Mouse (Mus musculus) cerebellum, postnatal 25 days (tissue): ENCODE results near the gene Midn.

Source experiments
- DNase-seq, 2 experiments: peaks; one replicate each; pipeline ENCODE4 v3.0.0; 2021; ENCODE audit warnings: mixed read lengths in 2 of 2

The Midn gene

DNA sequence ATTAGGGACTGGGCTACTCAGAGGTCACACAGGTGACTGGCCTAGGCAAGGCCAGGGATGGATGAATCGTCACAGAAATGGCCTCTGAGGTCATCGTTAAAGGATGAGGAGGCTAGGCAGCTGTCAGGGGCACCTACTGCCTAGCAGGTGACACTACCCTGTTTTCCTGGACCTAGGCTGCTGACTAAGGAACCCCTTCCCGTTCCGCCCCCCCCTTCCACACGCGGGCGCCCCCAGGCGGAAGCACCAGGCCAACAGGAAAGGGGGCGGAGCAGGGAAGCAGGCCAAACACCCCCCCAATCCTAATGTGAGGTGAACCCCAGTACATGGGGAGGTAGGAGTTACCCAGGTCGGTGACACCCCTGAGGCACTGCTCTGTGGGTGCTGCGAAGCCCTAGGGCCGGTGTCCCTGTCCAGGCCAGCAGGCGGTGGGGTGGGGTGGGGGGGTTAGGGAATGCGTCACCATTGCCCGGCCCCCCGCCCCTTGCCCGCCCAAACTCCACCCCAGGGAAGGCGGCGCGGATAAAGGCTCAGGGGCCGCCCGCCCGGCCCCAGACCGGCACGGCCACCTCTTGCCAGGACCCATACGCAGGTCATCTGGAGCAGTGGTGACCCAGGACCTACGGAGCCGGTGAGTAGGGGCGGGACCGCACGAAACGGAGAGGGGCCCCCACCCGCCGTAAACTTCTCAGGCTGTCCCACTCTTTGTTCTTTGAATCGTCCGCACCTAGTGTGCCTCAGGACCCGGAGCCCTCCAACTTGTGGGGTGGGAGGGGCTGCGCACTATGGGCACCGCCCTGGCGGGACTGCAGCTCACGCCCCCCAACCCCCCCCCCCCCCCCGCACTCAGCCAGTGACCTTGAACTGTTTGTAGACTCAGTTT, at the start of gene Midn:
Midn (plus strand) TSS at position 554 of the 883 bp plus-strand sequence.
- peak; percentile 68 to 81 for DNase-seq

DNA sequence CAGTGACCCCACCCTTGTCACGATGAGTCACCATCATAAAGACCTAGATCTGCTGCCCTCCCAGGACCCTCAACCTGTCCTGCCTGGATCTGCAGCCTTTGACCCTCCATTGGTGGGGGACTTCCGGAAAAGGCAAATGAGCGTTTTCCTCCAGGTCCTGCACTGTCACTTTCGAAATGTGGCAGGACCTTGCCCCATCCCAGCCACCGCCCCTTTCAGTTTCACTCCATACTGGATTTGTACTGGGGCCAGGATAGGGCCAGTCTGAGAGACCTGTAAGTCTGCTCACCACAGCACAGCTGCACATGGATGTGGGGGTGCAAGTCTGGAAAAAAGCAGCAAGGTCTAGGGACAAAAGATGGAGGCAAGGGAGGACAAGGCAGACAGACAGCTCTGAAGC, 49.4 kb upstream of the Midn start:
- DNase-seq = no peak

DNA sequence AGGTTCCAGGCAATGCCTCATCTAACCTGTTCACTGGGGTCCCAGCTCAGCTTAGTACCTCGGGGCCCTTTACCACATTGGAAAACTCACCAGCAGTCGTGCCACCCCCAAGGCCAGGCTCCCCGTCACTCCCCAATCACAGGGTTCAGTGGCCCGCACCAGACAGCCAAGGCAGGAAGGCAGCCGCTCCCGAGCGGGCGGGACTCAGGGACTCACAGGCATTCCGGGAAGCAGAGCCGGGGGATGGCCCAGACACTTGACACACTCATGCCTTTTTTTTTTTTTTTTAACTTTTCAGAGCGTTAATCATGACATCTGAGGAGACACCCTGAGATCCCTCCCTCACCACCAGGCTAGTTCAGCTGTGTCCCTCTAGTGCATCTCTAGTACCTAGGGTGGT, 47.1 kb upstream of the Midn start:
- no peak for DNase-seq

DNA sequence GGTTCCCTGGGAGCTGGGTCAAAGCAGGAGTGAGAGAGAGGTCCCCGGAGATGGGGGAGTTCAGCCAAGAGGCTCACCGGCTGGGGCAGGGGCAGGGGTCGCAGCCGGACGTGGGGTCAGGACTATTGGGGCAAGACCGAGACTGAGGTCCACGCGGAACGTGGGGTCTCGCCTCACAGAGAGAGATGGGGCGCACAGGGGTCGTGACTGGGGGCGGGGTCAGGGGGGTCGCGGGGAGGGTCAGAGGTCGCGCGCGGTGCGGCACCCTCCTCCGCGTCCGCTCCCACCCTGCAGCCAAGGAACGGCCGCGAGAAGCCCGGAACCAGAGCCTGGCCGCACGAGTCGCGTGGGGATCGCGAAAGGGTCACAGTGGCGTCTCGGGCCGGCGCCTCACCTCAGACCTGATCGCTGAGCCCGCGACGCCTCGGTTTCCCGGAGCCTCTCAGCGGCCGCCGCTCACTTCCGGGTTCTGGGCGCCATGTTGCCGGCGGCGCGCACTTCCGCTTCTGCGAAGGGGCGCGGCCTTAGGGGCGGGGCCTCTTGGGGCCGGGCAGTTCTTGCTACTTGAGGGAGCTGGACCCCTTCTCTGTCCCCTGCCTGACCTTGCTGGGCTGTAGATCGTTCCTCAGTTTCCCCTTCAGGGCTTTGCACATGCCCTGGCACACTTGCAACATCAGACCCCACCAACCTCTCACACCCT, 45.7 kb upstream of the Midn start:
- DNase-seq = peak; percentile 85 to 92

DNA sequence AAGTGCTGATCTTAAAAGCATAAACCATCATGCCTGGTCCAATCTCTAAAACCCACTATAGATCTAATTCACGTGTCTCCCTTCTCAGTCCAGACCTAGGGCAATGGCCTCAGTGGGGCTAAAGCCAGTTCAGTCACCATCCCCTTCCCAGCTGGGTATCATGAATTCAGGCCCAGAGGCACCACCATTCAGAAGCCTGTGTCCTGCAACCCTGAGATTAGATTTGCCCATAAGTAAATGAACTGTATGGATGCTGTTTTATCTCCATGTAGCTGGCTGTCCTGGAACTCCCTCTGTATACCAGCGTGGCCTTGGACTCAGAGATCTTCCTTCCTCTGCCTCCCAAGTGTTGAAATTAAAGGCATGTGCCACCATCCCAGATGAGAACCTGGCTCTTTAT, 45.0 kb upstream of the Midn start:
- DNase-seq = no peak

DNA sequence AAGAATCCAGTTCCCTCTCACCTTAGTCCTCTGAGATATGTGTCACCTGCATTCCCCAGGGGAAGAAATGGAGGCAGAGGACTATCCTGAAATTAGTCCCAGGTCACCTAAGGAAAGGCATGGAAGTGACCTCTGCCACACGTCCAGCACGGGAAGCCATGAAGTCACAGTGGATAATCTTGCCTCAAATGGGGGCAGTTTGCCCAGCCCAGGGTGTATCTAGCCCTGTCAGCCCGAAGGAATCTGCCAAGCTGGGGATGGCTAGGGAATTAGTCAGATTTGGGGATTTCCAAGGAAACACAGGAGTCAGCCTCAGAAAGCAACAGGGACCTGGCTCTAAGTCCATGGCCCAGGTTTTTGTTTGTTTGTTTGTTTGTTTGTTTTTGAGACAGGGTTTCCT, 43.9 kb upstream of the Midn start:
- DNase-seq = no peak

DNA sequence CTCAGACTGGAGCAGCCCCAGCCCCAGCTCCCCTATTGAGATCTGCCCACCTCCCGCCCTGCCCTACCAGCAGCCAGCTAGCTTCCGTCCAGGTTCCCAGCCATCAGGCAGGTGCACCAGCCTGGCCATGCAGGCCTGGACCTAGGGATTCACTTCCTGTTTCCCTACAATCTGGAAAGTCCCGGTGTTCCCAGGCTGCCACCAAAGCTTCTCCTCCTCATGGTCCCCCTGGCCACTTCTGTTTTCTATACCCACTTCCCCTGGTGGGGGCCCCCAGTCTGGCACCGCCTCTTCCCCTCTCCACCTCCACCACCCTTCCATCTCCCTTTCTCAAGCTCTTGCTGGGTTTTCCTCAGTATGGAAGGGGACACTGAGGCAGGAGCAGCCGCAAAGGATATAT, 42.6 kb upstream of the Midn start, which contains the start of gene Sbno2:
Sbno2 (minus strand) TSS at position 112 of the 400 bp plus-strand sequence.
- no peak for DNase-seq

DNA sequence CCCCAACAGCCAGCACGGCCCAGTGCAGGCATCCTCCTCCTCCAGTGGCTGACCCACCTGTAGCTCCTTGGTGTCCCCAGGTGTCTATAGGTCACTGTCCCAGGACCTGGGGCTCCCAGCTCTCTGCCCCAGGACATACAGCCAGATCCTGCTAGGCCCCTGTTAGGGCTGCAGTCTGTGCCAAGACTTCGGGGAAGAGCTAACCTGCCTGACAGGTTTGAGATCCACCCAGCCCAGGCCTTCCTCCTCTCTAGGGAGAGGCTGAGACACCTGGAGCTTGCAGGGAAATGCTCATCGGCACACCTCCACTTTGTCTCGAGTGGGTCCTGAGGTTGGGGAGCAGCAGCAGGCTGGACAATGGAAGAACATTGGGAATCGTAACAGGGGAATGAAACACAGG, 42.1 kb upstream of the Midn start:
- no peak for DNase-seq

DNA sequence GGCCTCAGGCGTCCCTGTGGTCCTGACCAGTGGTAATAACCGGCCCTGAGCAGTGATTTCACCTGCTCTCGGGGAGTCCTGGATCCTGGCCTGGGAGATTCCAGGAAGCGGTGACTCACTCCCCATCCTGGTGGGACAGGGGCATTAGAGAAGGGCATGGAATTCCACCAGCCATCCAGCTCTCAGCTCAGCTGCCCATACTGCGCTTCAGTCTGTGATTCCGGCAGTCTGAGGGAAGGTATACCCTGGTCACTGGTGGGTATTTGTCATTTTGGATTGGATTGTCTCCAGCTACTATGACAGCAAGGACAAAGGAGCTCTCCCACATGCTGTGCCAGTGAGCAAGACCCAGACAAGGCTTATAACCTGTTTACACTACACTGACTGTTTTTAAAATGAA, 40.4 kb upstream of the Midn start:
- no peak for DNase-seq

DNA sequence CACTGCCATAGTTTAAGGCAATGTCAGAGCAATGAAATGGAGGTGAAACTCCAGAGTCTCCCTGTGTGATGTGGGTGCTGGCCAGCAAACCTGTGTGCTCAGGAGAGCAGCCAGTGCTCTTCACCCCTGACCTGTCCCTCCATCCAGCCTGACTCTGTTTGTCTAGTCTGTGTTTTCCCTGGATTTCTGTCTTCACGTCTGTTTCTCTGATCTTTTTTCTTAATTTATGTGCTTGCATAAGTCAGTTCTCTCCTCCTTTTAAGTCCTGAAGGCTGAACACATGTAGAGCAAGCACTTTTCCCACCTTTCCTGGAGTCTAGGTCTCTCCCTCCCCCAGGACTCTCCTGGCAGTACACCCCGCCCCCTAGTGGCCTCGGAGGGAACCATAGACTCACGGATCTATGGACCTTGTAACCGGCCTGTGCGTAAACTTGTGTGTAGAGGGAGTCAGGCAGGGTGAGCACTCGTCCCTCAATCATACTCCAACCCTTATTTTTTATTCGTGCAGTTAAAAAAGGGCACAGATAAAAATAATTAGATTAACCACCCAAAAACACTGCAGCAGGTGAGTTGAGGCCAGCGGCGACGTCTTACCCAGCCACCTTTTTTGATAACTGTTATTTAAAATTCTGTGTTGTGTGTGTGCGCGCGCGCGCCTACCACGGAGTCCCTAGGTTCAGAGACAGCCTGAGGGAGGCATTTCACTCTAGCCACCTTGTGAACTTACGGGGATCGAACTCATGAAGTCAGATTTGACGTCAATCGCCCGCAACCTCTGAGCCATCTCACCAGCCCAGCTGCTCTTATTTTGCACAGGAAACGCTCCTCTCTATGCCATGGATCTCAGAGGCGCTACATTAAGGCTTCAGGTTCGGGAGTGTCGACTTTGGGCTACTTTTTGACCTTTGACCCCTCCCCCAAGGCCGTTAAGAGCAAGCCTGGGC, 33.5 kb upstream of the Midn start:
- DNase-seq = peak; percentile 93 to 97

DNA sequence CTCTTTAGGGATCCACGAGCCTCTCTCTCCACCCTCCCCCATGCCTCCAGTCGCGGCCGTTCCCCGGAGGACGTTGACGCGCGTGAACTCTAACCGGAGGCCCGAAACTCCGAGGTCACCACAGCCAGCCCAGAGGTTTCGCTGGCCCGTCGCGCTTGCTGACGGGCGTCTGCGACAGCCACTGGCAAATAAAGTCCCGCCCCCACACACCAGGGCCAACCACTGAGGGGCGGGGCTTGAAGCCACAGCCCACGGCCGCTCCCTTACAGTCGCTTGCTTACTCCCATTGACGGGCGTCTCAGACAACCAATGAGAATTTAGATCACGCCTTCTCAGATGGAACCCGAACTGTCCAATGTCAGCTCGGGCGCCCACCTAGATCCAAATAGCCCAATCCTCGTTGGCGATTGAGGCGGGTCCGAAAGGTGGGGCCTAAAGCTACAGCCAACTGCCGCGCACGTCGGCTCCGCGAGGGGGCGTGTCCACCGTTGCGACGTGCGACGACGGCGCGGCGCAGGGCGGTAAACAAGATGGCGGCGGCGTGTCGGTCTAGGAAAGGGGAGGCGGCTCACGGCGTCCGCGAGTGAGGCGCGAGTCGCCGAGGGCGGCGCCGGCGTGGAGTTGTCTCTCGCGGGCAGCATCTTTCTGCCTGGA, 32.7 kb upstream of the Midn start, which contains the start of gene Stk11:
Stk11 (plus strand) TSS at position 514 of the 654 bp plus-strand sequence.
- DNase-seq = peak; percentile 97 to 100

DNA sequence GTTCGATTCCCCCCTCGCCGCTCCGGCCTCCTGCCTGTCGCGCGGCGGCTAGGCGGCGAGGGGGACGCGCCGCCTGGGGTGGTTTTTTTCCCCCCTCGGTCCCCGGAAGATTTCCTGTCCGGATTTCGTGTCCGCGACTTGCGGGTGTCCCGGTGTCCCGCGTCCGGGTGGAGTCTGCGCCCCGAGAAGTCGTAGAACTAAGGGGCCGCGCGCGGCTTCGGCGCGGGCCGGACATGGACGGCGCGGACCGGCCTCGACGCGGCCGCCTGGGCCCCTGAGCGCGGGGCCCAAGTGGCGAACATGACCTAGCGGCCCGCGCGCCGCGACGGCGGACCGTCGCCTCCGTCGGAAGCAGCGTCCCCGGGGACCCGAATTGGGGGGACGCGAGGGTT, 32.1 kb upstream of the Midn start:
- no peak for DNase-seq

DNA sequence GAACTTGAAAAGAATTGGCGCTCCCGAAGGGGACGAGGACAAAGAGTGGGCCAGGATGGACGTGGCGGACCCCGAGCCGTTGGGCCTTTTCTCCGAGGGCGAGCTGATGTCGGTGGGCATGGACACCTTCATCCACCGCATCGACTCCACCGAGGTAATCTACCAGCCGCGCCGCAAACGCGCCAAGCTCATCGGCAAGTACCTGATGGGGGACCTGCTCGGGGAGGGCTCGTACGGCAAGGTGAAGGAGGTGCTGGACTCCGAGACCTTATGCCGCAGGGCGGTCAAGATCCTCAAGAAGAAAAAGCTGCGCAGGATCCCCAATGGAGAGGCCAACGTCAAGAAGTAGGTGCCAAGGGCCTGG, 31.5 kb upstream of the Midn start:
- peak in 1 of 2 experiments; percentile 52 for DNase-seq

DNA sequence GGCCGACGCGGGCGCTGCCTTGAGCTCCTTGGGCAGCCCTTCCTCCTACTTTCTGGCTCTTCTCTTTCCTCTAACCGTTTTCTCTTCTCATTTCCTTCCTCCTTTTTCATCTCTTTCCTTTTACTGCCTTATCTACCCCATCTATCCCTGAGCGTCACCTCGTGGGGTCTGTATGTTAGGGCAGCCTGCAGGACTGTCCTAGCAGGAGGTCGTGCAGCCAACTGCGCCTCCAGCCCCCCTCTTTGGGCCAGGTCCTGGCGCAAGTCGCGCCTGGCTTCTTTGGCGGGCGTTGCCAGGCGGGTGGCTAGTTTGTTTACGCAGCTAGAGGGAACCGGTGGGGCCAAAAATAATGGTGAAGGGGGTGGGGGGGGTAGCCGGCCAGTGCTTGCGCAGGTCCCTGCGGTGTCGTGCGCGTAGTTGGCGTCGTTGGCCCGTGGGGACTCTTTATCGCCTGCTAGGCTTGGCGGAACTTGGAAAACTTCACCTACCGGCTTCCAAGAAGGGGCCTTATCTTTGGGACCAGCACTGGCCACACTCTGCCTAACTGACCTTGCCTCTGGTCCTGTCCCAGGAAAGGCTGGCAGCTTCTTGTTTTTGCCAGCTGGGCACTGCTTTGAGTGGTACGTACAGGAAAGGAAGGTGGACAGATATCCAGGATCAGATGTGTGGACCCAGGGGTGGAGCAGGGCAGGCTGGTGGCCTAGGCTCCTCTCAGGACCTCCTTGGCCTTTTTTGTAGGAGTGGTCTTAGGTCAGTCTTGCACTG, 31.0 kb upstream of the Midn start:
- DNase-seq = peak in 1 of 2 experiments; percentile 57

DNA sequence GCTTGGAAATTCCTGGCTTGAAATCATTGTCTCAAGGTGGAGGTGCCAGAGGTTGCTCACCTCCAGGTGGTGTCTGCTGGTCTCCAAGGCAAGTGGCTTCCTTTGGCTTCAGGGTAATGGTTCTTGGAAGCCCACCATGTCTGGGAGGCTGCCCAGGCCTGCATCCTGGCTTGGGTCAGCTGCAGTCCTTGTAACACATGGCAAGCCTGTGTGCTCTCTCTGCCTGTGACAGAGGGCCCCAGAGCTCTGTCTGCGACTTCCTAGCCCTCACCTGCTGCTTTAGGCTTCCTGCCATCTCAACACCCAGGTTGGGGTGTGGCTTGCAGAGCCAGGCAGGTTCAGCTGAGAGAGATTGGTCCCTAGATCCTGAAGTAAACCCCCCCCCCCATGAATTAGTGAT, 30.3 kb upstream of the Midn start:
- DNase-seq = peak; percentile 63 to 73

DNA sequence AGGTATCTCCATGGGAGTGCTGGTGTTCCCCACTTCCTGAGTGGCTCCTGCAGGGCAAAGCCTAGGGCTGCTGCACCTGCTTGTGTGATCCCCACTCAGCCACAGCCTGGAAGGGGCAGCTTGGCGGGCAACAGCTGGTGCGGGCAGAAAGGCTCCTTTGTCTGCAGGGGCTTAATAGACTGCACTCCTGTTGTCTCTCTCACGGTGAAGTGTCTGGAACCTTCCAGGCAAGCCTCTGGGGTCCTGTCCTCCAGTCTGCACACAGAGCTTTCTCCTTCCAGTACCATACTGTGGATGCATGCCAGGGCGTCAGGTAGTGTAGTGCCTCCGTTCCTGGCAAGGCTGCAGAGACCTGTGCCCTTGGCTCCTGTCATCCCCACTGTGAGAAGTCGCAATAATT, 29.5 kb upstream of the Midn start:
- DNase-seq = peak; percentile 49 to 73

DNA sequence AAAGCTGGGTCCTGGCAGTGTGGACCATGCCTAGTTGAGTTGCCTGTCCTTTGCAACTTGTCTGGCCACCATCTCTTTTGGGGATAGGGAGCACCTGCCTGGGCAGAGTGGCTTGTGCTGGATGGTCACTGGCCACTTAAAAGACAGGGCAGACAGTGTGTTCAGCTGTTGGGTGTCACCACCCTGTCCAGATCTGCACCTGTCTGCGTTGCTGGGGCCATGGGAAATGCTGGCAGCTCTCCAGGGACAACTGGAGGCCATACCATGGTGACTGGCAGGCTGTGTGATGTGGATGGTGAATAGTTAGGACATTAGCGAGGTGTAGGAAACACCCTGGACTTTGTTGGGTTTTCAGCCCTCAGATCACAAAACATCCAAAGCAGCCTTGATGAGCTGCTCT, 27.9 kb upstream of the Midn start:
- DNase-seq = peak in 1 of 2 experiments; percentile 38

DNA sequence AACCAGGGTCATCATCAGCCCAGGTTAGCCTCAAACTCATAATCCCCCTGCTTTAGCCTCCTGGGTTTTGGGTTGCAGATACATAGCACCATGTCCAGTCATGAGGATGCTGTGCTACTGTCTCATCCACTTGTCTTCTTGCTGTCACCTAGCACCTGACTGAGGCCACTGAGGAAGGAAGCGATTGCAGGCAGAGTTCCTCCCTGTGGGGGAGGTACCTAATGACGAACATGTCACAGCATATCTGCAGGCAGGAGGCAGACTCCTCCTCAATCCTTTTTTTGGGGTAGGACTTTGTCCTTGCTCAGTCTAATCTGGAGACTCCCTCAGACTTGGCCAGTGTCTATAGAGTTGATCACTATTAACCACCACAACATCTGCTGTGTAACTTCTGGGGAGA, 26.4 kb upstream of the Midn start:
- DNase-seq = no peak

DNA sequence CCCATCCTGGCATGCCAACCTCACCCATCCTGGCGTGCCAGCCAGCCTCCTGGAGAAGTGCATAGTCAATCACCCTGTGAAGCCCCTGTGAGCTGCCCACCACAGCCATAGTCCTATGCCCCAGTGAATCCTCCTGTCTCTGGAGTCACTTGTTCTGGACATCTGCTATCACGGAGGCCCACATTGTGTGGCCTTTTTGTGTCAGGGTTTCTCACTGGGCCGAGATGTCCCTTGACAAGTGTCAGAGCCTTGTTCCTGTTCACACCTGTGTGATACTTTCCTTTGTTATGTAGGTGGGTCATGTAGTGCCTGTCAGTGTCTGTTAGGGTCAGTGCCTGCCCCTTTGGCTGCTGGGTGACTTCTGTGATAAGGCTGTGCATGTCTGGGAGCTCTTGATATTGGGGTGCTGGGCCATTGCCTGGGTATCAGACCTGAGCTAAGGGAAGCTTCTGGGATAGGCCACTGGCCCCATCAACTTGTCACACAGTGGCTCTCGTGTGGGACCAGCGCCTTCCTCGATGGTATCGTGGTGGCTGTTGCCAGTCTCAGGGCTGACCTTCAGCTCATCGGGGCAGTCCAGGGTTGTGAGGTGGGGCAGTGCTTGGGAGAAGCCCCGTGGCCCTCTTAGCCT, 24.0 kb upstream of the Midn start:
- no peak for DNase-seq

DNA sequence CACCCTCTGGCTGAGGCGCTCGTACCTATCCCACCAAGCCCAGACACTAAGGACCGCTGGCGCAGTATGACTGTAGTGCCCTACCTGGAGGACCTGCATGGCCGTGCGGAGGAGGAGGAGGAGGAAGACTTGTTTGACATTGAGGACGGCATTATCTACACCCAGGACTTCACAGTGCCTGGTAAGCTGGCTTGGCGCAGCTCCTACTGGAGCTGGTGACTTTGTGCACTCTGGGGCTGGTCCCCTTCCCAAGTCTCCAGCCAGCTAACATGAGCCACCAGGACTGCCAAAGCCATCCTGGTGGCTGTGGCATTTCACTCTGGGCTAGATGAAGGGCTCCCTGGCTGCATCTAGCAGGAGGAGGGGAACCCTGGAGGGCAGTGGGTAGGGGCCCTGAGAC, 20.2 kb upstream of the Midn start:
- no peak for DNase-seq

DNA sequence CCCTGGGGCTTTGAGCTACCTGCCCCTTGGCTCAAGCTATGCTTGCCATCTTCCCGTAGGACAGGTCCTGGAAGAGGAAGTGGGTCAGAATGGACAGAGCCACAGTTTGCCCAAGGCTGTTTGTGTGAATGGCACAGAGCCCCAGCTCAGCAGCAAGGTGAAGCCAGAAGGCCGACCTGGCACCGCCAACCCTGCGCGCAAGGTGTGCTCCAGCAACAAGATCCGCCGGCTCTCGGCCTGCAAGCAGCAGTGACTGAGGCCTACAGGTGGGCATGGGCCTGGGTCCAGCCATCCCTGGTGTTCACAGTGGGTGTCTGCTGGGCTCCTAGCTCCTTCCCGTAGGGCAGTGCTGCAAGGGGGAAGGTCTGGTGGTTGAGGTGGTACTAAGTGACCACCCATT, 18.2 kb upstream of the Midn start:
- peak; percentile 85 to 89 for DNase-seq
